Mouse (Mus musculus) ovary, postnatal 14 days (tissue): Measurements from ENCODE around the gene Ids.
"Not testable (repeated sequence)": the region's sequence is repeated elsewhere in the genome, so short reads cannot be mapped to it uniquely, and the experiment has no call there.

Source experiments
- DNase-seq: peaks from one replicate; pipeline ENCODE4 v3.0.0; 2022; ENCODE audit warnings: low spot score

The Ids gene

GRCm38 (mm10) chrX:70364661-70365613 is at the start of gene Ids:
Gene Ids, minus strand, starts transcription at chrX:70365084.
- DNase-seq, result peak; percentile 68

GRCm38 (mm10) chrX:70392636-70393035 is 27.8 kb upstream of the Ids start:
- not testable (repeated sequence) for DNase-seq

GRCm38 (mm10) chrX:70385962-70386351 is 21.1 kb upstream of the Ids start:
- DNase-seq, result no peak

DNA sequence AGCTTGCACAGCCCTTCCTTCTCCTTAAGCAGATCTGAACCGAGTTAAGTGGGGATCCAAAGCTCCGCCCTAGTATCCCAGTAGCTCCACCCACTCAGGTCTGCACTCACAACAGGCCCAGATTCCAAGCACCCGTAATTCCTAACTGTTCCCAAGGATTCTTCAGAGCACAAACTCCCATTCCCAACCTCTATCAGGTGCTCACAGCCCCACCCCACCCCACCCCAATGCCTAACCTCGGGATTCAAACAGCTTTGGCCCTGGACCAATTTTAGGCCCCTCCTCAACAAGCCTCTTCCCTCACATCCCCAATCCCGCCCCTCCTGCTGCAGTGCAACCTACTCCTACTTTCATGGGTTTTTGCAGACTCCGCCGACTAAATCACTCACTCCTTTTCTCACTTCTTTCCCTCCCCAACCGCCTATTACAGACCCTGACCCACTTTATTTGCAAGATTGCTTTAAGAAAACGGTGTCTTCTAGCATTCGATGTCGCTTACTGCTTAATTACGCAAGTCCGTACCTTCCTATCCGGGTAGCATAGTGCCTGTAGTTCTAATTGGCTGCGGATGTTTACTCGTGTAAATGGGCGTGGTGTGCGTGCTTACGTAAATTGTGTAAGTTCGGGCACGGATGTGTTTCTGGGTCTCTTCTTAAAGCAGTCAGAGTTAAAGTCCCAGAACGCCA is 20.5 kb upstream of the Ids start, which contains the start of gene 1110012L19Rik:
TSS of gene 1110012L19Rik (plus strand) at position 602 of the 686 bp plus-strand sequence.
- DNase-seq, result peak; percentile 34

DNA sequence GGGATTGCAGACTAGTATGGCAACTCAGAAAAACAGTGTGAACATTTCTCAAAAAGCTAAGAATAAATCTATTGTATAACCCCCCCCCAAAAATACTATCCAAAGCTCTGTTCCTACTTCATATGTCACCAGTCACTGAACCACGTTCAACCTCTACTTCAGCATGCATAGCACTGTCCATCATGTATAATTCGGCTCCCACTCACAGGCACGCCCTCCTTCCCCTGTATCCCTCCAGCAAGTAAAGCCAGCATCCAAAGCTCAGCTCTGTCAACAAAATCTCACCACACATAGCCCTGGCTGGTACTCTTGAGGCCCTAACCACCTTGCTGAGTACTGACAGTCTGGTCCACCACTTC is 20.0 kb upstream of the Ids start:
- DNase-seq, result no peak

GRCm38 (mm10) chrX:70374469-70375110 is 9.7 kb upstream of the Ids start:
- DNase-seq, result not testable (repeated sequence)

DNA sequence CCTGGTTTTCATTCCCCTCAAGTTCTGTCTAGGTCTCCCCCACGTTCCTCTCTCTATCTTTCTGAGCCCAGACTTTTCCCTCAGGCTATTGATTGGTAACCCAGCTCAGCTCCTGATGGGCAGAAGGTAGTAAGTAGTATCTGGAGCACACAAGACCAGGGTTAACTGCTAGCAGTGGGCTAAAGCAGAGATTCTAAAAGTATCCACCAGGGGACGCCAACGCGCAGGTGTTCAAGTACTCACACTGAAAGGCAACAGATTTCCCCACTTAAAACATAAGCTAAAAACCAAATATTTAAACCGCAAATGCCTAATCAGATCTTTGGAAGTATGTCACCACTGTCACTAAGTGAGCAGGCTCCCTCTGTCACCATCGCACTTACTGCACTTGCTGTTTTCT is 4.9 kb upstream of the Ids start:
- not testable (repeated sequence) for DNase-seq

GRCm38 (mm10) chrX:70364202-70364601 is 682 bp downstream of the Ids start:
- DNase-seq, result no peak

- DNase-seq, result no peak
Measured at GRCm38 (mm10) chrX:70363446-70363845, 1.4 kb downstream of the Ids start.

- no peak for DNase-seq
Measured at GRCm38 (mm10) chrX:70362985-70363384, 1.9 kb downstream of the Ids start.

DNA sequence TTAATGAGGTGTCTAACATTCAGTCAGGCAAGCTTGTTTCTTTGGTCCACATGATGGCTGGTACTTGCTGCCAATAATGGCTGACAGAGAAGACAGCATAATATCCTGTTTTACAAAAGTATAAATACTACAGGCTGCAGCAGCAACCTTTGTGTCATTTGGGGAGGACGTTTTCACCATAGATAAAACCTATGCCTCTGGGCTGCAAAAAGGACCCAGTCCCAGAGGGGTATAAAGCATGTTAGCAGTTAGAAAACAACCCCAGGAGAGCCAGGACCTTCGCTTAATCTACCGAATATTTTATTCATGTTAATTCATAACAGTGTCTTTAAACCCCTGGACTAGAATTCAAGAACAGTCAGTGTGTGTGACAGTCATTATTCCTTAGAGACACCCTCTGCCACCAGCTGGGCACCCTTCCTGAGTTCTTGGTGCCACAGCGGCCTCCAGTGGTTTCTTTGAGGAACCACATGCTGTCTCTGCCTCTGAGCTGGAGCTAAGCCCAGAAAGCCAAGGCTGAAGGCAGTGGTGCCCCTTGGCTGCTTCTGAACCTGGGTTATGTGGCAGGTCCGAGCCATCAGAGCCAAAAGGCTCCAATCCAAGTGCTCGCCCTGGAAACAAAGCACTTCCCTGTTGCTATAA is 34.6 kb downstream of the Ids start:
- peak; percentile 37 for DNase-seq

- DNase-seq, result no peak
Measured at GRCm38 (mm10) chrX:70328530-70329143, 36.2 kb downstream of the Ids start.

GRCm38 (mm10) chrX:70327656-70328055 is 37.2 kb downstream of the Ids start:
- no peak for DNase-seq

- no peak for DNase-seq
Measured at GRCm38 (mm10) chrX:70319254-70319653, 45.6 kb downstream of the Ids start.

GRCm38 (mm10) chrX:70314949-70315641 is 49.8 kb downstream of the Ids start:
- no peak for DNase-seq
